Mouse (Mus musculus): ENCODE results near the gene Aanat. TPM values are rescaled to one million over a fixed set of nuclear protein-coding genes. Genes with fewer than 3 reads are reported as not detected.
A peak's percentile ranks its signal among the peaks of the same experiment; 100 is the strongest.

Gene Aanat
- polyA plus RNA-seq (2014; fragmentation: Nextera tagmentation; extraction: Ambion mirVana) = not detected in 2 replicates

- Histone ChIP-seq H3K9ac (ENCODE audit: low read length) (no peak within 1 kb of the TSS), H3K4me3 (ENCODE audit: low read depth, low read length) (no peak within 1 kb of the TSS), H3K36me3 (ENCODE audit: control insufficient read depth, insufficient read depth, low read length) (no peaks in the 10 kb centered on the region), H3K27me3 (ENCODE audit: control insufficient read depth, insufficient read depth, low read length) (no peaks in the 10 kb centered on the region), H3K4me1 (ENCODE audit: control insufficient read depth, insufficient read depth, low read length) (peaks cover 2% of the 10 kb centered on the region; the same call in 1 of the 2 replicates), H3K4me2 (peak within 1 kb of the TSS; percentile 25; the same call in 1 of the 2 replicates), H3K9me3 (ENCODE audit: control insufficient read depth, low read length) (no peaks in the 10 kb centered on the region), H3K27ac (ENCODE audit: low read depth, low read length) (no peak within 1 kb of the TSS)
- ATAC-seq (ENCODE audit: low FRiP score) (no peak), DNase-seq (ENCODE audit: low spot score, missing footprints) (no peak)
- WGBS = 68% methylated on average over 5 of the region's 5 CpGs
Measured at GRCm38 (mm10) chr11:116586310-116586709, at the start of gene Aanat. Gene Aanat (plus strand): TSS chr11:116586432.

- no peak overlapping the region for H3K4me3 ChIP-seq (ENCODE audit: low read depth, low read length)
- no peak overlapping the region for H3K27ac ChIP-seq (ENCODE audit: low read depth, low read length)
- H3K4me1 ChIP-seq (ENCODE audit: control insufficient read depth, insufficient read depth, low read length) = peaks cover 22% of the 10 kb centered on the region
- peaks cover 18% of the 10 kb centered on the region for H3K36me3 ChIP-seq (ENCODE audit: control insufficient read depth, insufficient read depth, low read length)
- H3K9me3 ChIP-seq (ENCODE audit: control insufficient read depth, low read length) = no peaks in the 10 kb centered on the region
- ATAC-seq (ENCODE audit: low FRiP score) (no peak), DNase-seq (ENCODE audit: low spot score, missing footprints) (peak; percentile 81)
- 90% methylated on average over 7 of the region's 7 CpGs for WGBS
- peaks cover 25% of the 10 kb centered on the region for H3K27me3 ChIP-seq (ENCODE audit: control insufficient read depth, insufficient read depth, low read length)
- H3K4me2 ChIP-seq = no peak overlapping the region
- no peak overlapping the region for H3K9ac ChIP-seq (ENCODE audit: low read length)
Measured at GRCm38 (mm10) chr11:116536685-116537084, 49.5 kb upstream of the Aanat start.

GRCm38 (mm10) chr11:116537388-116537787 is 48.8 kb upstream of the Aanat start:
- peak; percentile 79 for DNase-seq (ENCODE audit: low spot score, missing footprints)
- Histone ChIP-seq H3K27me3 (ENCODE audit: control insufficient read depth, insufficient read depth, low read length) (peaks cover 18% of the 10 kb centered on the region), H3K4me1 (ENCODE audit: control insufficient read depth, insufficient read depth, low read length) (peaks cover 16% of the 10 kb centered on the region), H3K9ac (ENCODE audit: low read length) (no peak overlapping the region), H3K4me3 (ENCODE audit: low read depth, low read length) (no peak overlapping the region), H3K9me3 (ENCODE audit: control insufficient read depth, low read length) (no peaks in the 10 kb centered on the region), H3K36me3 (ENCODE audit: control insufficient read depth, insufficient read depth, low read length) (peaks cover 20% of the 10 kb centered on the region), H3K4me2 (no peak overlapping the region), H3K27ac (ENCODE audit: low read depth, low read length) (no peak overlapping the region)
- 78% methylated on average over 5 of the region's 5 CpGs for WGBS
- no peak for ATAC-seq (ENCODE audit: low FRiP score)

DNA sequence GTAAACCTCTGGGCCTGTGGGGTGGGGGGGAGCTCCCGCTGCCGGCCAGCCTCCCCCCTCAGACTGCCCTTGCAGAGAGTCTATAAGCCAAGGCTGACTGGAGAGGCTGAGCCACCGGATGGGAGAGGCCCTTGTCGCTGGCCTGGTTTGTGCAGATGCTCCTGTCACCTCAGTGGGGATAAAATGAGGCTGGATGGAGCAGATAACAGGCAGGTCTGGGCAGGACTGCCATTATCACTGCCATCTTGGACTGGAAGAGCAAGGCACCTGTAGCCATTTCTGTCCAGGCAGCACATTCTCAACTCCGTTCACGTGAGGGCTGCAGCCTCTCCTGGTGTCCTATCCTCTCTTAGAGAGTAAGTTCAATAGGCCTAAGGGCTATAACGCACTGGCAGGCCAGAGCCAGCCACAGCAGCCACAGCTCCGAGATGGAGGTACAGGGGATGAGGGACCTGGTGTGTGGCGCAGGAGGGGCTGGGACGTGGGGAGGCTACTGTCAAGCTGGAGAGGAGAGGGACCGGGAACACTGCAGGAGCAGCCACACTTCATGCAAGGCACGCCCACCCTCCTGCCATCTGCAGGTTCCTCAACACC is 48.0 kb upstream of the Aanat start:
- WGBS = 91% methylated on average over 12 of the region's 12 CpGs
- peaks cover 10% of the 10 kb centered on the region for H3K27me3 ChIP-seq (ENCODE audit: control insufficient read depth, insufficient read depth, low read length)
- H3K9me3 ChIP-seq (ENCODE audit: control insufficient read depth, low read length) = no peaks in the 10 kb centered on the region
- DNase-seq (ENCODE audit: low spot score, missing footprints) (peak; percentile 82), ATAC-seq (ENCODE audit: low FRiP score) (no peak)
- H3K4me1 ChIP-seq (ENCODE audit: control insufficient read depth, insufficient read depth, low read length) = peaks cover 7% of the 10 kb centered on the region
- H3K27ac ChIP-seq (ENCODE audit: low read depth, low read length) = no peak overlapping the region
- H3K4me2 ChIP-seq = no peak overlapping the region
- peaks cover 25% of the 10 kb centered on the region for H3K36me3 ChIP-seq (ENCODE audit: control insufficient read depth, insufficient read depth, low read length)
- H3K4me3 ChIP-seq (ENCODE audit: low read depth, low read length) = no peak overlapping the region
- no peak overlapping the region for H3K9ac ChIP-seq (ENCODE audit: low read length)

DNA sequence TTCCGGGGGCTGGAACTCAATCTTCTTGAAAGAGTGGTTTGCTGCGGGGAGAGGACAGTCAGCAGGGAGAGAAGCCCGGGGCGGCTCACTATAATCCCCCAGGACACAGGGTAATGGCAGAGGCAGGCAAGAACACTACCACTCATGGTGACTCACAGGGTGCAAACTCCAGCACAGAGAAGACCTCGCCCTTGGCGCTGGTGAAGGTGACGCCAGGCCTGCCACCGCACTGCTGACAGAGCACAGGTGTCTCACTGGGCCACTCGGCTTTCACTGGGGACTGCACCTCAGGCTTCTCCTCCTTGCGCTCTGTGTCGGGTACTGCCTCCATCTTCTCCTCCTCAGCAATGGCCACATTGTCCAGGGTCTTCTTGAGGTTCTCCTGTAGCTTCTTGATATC is 45.0 kb upstream of the Aanat start:
- Histone ChIP-seq H3K4me2 (no peak overlapping the region), H3K9ac (ENCODE audit: low read length) (no peak overlapping the region), H3K9me3 (ENCODE audit: control insufficient read depth, low read length) (no peaks in the 10 kb centered on the region), H3K27me3 (ENCODE audit: control insufficient read depth, insufficient read depth, low read length) (no peaks in the 10 kb centered on the region), H3K4me1 (ENCODE audit: control insufficient read depth, insufficient read depth, low read length) (no peaks in the 10 kb centered on the region), H3K4me3 (ENCODE audit: low read depth, low read length) (no peak overlapping the region), H3K27ac (ENCODE audit: low read depth, low read length) (no peak overlapping the region), H3K36me3 (ENCODE audit: control insufficient read depth, insufficient read depth, low read length) (peaks cover 43% of the 10 kb centered on the region)
- no peak for ATAC-seq (ENCODE audit: low FRiP score)
- no peak for DNase-seq (ENCODE audit: low spot score, missing footprints)
- WGBS = 92% methylated on average over 11 of the region's 11 CpGs

DNA sequence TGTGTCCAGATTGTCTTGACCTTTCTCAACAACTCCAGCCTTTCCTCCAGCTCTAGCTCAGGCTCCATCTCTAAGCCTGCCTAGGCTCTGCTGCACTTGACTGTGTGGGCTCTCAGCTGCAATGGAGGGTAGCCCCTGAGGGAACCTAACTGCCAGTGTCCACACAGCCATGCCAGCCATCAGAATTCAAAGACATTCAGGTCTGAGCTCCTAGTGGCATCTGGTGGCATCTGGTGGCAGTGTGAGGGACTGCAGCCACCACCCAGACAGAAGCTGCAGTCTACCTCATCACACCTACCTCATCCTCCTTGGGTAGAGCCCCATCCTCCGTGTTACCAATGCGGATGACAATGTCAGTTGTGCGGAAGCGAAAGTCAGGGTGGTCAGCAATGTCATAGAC is 43.1 kb upstream of the Aanat start:
- no peak overlapping the region for H3K4me2 ChIP-seq
- 87% methylated on average over 4 of the region's 4 CpGs for WGBS
- no peak overlapping the region for H3K27ac ChIP-seq (ENCODE audit: low read depth, low read length)
- H3K27me3 ChIP-seq (ENCODE audit: control insufficient read depth, insufficient read depth, low read length) = no peaks in the 10 kb centered on the region
- H3K36me3 ChIP-seq (ENCODE audit: control insufficient read depth, insufficient read depth, low read length) = peaks cover 43% of the 10 kb centered on the region
- no peaks in the 10 kb centered on the region for H3K9me3 ChIP-seq (ENCODE audit: control insufficient read depth, low read length)
- no peak overlapping the region for H3K9ac ChIP-seq (ENCODE audit: low read length)
- no peaks in the 10 kb centered on the region for H3K4me1 ChIP-seq (ENCODE audit: control insufficient read depth, insufficient read depth, low read length)
- peak; percentile 87 for DNase-seq (ENCODE audit: low spot score, missing footprints)
- no peak overlapping the region for H3K4me3 ChIP-seq (ENCODE audit: low read depth, low read length)
- no peak for ATAC-seq (ENCODE audit: low FRiP score)

GRCm38 (mm10) chr11:116547296-116548060 is 38.8 kb upstream of the Aanat start:
- no peak overlapping the region for H3K4me3 ChIP-seq (ENCODE audit: low read depth, low read length)
- H3K4me2 ChIP-seq = no peak overlapping the region
- ATAC-seq (ENCODE audit: low FRiP score) (no peak), DNase-seq (ENCODE audit: low spot score, missing footprints) (no peak)
- WGBS = 93% methylated on average over 17 of the region's 17 CpGs
- no peaks in the 10 kb centered on the region for H3K9me3 ChIP-seq (ENCODE audit: control insufficient read depth, low read length)
- no peaks in the 10 kb centered on the region for H3K4me1 ChIP-seq (ENCODE audit: control insufficient read depth, insufficient read depth, low read length)
- H3K27me3 ChIP-seq (ENCODE audit: control insufficient read depth, insufficient read depth, low read length) = no peaks in the 10 kb centered on the region
- no peak overlapping the region for H3K9ac ChIP-seq (ENCODE audit: low read length)
- no peak overlapping the region for H3K27ac ChIP-seq (ENCODE audit: low read depth, low read length)
- peaks cover 21% of the 10 kb centered on the region for H3K36me3 ChIP-seq (ENCODE audit: control insufficient read depth, insufficient read depth, low read length)

- H3K4me2 ChIP-seq = no peak overlapping the region
- ATAC-seq (ENCODE audit: low FRiP score) (no peak), DNase-seq (ENCODE audit: low spot score, missing footprints) (no peak)
- no peak overlapping the region for H3K9ac ChIP-seq (ENCODE audit: low read length)
- peaks cover 15% of the 10 kb centered on the region for H3K36me3 ChIP-seq (ENCODE audit: control insufficient read depth, insufficient read depth, low read length)
- H3K9me3 ChIP-seq (ENCODE audit: control insufficient read depth, low read length) = no peaks in the 10 kb centered on the region
- no peaks in the 10 kb centered on the region for H3K27me3 ChIP-seq (ENCODE audit: control insufficient read depth, insufficient read depth, low read length)
- no peaks in the 10 kb centered on the region for H3K4me1 ChIP-seq (ENCODE audit: control insufficient read depth, insufficient read depth, low read length)
- no peak overlapping the region for H3K4me3 ChIP-seq (ENCODE audit: low read depth, low read length)
- WGBS = 93% methylated on average over 9 of the region's 9 CpGs
- H3K27ac ChIP-seq (ENCODE audit: low read depth, low read length) = no peak overlapping the region
Measured at GRCm38 (mm10) chr11:116548780-116549179, 37.5 kb upstream of the Aanat start.

- H3K27ac ChIP-seq (ENCODE audit: low read depth, low read length) = no peak overlapping the region
- H3K36me3 ChIP-seq (ENCODE audit: control insufficient read depth, insufficient read depth, low read length) = peaks cover 12% of the 10 kb centered on the region
- ATAC-seq (ENCODE audit: low FRiP score) = no peak
- no peaks in the 10 kb centered on the region for H3K9me3 ChIP-seq (ENCODE audit: control insufficient read depth, low read length)
- H3K4me1 ChIP-seq (ENCODE audit: control insufficient read depth, insufficient read depth, low read length) = no peaks in the 10 kb centered on the region; the same call in 1 of the 2 replicates
- no peak overlapping the region for H3K4me2 ChIP-seq
- no peak overlapping the region for H3K4me3 ChIP-seq (ENCODE audit: low read depth, low read length)
- 88% methylated on average over 11 of the region's 11 CpGs for WGBS
- H3K27me3 ChIP-seq (ENCODE audit: control insufficient read depth, insufficient read depth, low read length) = no peaks in the 10 kb centered on the region
- DNase-seq (ENCODE audit: low spot score, missing footprints) = no peak
- no peak overlapping the region for H3K9ac ChIP-seq (ENCODE audit: low read length)
Measured at GRCm38 (mm10) chr11:116549273-116550038, 36.8 kb upstream of the Aanat start.
